Mouse (Mus musculus) hindbrain, embryonic 12.5 days (tissue): ENCODE results near the gene Cyp2f2. TPM values are rescaled to one million over a fixed set of nuclear protein-coding genes. Genes with fewer than 3 reads are reported as not detected.

Experiments used
- microRNA-seq: library from miRNA; unstranded; fragments of <30 nt; microRNA quantifications from one replicate; pipeline ENCODE4, GENCODE M21; 2017
- polyA plus RNA-seq: library from polyadenylated mRNA; unstranded; fragments of >200 nt; fragmentation: Nextera tagmentation; extraction: Ambion mirVana; gene quantifications from 2 replicates; pipeline ENCODE4 v1.2.1, GENCODE M21; 2016

The Cyp2f2 gene
- polyA plus RNA-seq, 1 experiment from 2014 or later = not detected

Small RNAs within 50 kb of the gene (microRNA-seq; reads per million reads assigned to microRNA genes)
- not detected for gene Mir3101

Other genes with a start within 250 kb of the Cyp2f2 start
- not detected in 2 replicates for gene Cyp2a22, start 180.5 kb upstream of the Cyp2f2 start, polyA plus RNA-seq
- not detected in 2 replicates for gene Cyp2a12, start 90.8 kb upstream of the Cyp2f2 start, polyA plus RNA-seq
- 0.13 and 0.18 TPM in 2 replicates for gene Cyp2t4, start 33.8 kb downstream of the Cyp2f2 start, polyA plus RNA-seq
- gene Egln2, start 46.9 kb downstream of the Cyp2f2 start, polyA plus RNA-seq = 95.0 and 102 TPM in 2 replicates
- gene Rab4b, start 59.0 kb downstream of the Cyp2f2 start, polyA plus RNA-seq = 86.6 and 101 TPM in 2 replicates
- 0.85 and 1.9 TPM in 2 replicates for gene Gm21983, start 61.2 kb downstream of the Cyp2f2 start, polyA plus RNA-seq
- 20.0 and 25.6 TPM in 2 replicates for gene Mia, start 61.2 kb downstream of the Cyp2f2 start, polyA plus RNA-seq
- gene BC024978, start 75.9 kb downstream of the Cyp2f2 start, polyA plus RNA-seq = 3.2 and 3.9 TPM in 2 replicates
- 233 and 254 TPM in 2 replicates for gene Snrpa, start 76.4 kb downstream of the Cyp2f2 start, polyA plus RNA-seq
- 10.2 and 10.7 TPM in 2 replicates for gene Itpkc, start 108.8 kb downstream of the Cyp2f2 start, polyA plus RNA-seq
- 23.2 and 24.3 TPM in 2 replicates for gene Coq8b, start 113.1 kb downstream of the Cyp2f2 start, polyA plus RNA-seq
- 60.2 and 63.0 TPM in 2 replicates for gene Numbl, start 138.5 kb downstream of the Cyp2f2 start, polyA plus RNA-seq
- gene Ltbp4, start 217.8 kb downstream of the Cyp2f2 start, polyA plus RNA-seq = 8.7 and 8.9 TPM in 2 replicates
- gene Shkbp1, start 236.1 kb downstream of the Cyp2f2 start, polyA plus RNA-seq = 72.4 and 76.2 TPM in 2 replicates
- gene Gm20479, start 237.5 kb downstream of the Cyp2f2 start, polyA plus RNA-seq = 0.43 and 0.59 TPM in 2 replicates